Mouse (Mus musculus): ENCODE measurements around the gene Xpo5. TPM values are rescaled to one million over a fixed set of nuclear protein-coding genes. Genes with fewer than 3 reads are reported as not detected.

Gene Xpo5
- total RNA-seq, 2 experiments from 2014 or later, result 20.5 to 21.7 TPM

GRCm38 (mm10) chr17:46258279-46259053 lies 55.9 kb downstream of the Xpo5 start:
- DNase-seq, result no peak

GRCm38 (mm10) chr17:46259675-46260074 lies 57.1 kb downstream of the Xpo5 start:
- no peak for DNase-seq

- no peak for DNase-seq
Observed at GRCm38 (mm10) chr17:46262201-46262694, 59.7 kb downstream of the Xpo5 start.

GRCm38 (mm10) chr17:46265502-46265901 lies 62.9 kb downstream of the Xpo5 start:
- no peak for DNase-seq

- DNase-seq, result peak; percentile 81 to 90
Observed at GRCm38 (mm10) chr17:46265918-46266618, 63.5 kb downstream of the Xpo5 start.

- no peak for DNase-seq
Observed at GRCm38 (mm10) chr17:46266986-46267385, 64.4 kb downstream of the Xpo5 start.

- DNase-seq, result no peak
Observed at GRCm38 (mm10) chr17:46267511-46267910, 64.9 kb downstream of the Xpo5 start.

GRCm38 (mm10) chr17:46268026-46268720 lies 65.6 kb downstream of the Xpo5 start:
- DNase-seq, result no peak

- peak; percentile 71 to 74 for DNase-seq
Observed at GRCm38 (mm10) chr17:46269771-46270534, 67.4 kb downstream of the Xpo5 start.

- no peak for DNase-seq
Observed at GRCm38 (mm10) chr17:46272058-46272457, 69.5 kb downstream of the Xpo5 start.

GRCm38 (mm10) chr17:46272675-46273074 lies 70.1 kb downstream of the Xpo5 start:
- peak in 1 of 2 experiments; percentile 77 for DNase-seq

- no peak for DNase-seq
Observed at GRCm38 (mm10) chr17:46273803-46274236, 71.2 kb downstream of the Xpo5 start.

- no peak for DNase-seq
Observed at GRCm38 (mm10) chr17:46274465-46274864, 71.9 kb downstream of the Xpo5 start.

GRCm38 (mm10) chr17:46275034-46275433 lies 72.5 kb downstream of the Xpo5 start:
- DNase-seq, result no peak

- no peak for DNase-seq
Observed at GRCm38 (mm10) chr17:46275506-46275905, 72.9 kb downstream of the Xpo5 start.

- no peak for DNase-seq
Observed at GRCm38 (mm10) chr17:46277586-46277985, 75.0 kb downstream of the Xpo5 start.

GRCm38 (mm10) chr17:46278011-46278765 lies 75.6 kb downstream of the Xpo5 start:
- DNase-seq, result no peak

GRCm38 (mm10) chr17:46282483-46283123 lies 80.0 kb downstream of the Xpo5 start, which contains the start of gene Tjap1:
Gene Tjap1 (minus strand): TSS chr17:46283026.
- peak; percentile 87 to 91 for DNase-seq

- no peak for DNase-seq
Observed at GRCm38 (mm10) chr17:46283140-46283539, 80.6 kb downstream of the Xpo5 start.

- no peak for DNase-seq
Observed at GRCm38 (mm10) chr17:46283911-46284310, 81.3 kb downstream of the Xpo5 start.

Data from heart, adult 18-20 months (tissue).